Mouse (Mus musculus) kidney, adult 2 months (tissue): ENCODE data around the gene Il31.

Experiments used
- CTCF ChIP-seq: fragments of 200-500 bp; conservative IDR thresholded peaks from 2 replicates; pipeline ENCODE4 v1.5.1; 2011; ENCODE audit warnings: low read depth, mild to moderate bottlenecking, control low read depth, low read length, moderate library complexity, mixed read lengths; ENCODE audit not compliant: insufficient read depth, insufficient read length
- POLR2A ChIP-seq: fragments of 200-500 bp; IDR thresholded peaks from one replicate; pipeline ENCODE4 v1.6.1; 2011; ENCODE audit warnings: low read depth, low read length, control low read depth

DNA sequence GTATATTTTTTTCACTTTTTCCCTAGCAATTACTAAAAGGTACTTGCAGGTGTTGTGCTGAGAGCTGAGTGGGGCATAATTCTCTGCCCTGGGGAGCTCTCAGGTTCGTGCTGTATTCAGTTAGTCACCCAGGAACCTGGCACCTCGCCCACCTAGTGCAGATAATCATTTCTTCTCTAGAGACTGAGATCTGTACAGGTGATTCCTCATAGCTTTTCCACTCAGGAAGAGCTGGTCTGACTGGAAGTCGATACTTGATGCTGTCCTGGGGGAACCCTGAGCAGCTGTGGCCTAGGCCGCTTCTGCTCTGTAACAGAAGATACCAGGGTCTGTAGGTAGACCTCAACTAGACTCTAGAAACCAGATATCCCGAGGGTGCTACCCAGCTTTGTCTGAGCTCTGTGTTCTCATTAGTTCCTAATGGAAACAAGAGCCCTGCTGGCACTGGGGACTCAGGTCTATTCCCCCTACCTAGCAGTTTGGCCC, 44.4 kb downstream of the Il31 start:
- TF ChIP-seq CTCF, result no peak
- TF ChIP-seq POLR2A, result no peak
